Mouse (Mus musculus): ENCODE results near the gene Wdr6.

DNA sequence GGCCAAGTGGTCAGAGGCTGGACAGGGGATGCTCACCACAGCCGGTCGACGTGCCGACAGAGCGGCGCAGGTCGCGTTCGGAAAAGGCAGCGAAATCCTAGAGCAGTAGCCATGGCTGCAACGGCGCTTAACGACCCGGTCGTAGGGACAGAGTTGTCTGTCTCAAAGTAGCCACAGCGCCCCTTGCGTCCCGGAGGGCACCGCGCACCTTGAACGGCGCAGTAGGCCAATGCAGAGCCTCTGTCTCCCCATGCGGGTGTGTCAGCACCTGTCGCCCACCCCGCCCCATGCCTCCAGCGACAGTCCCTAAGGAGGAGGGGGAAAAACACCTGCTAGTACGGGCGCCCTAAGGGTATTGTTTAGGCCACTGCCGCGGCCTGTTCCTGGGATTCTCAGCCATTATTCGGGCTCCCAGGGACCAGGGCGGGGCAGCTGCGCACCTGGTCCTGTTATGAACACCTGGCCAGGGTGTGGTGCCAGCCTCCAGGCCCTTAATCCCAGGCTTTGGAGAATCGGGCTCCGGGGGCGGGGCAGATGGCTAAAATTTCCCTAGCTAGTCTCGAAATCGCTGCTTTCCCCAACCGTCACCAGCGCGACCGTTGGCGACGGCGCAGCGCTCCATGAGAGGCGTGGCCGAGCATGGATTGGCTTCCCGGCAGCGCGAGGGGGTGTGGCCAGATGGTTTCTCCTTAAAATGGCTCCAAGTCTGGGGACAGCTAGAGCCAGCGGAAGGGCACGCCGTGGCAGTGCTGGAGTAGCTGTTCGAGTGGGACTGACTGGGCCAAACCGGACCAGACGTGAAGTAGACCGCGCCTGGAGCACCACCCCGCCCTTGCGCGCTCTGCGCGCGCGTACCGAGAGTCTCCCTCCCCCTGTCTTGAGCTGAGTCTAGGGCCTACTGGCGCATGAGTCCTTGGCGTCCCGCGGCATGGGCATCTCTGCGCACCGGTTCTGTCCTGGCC is 11.4 kb downstream of the Wdr6 start, which contains the start of gene Ndufaf3:
- TF ChIP-seq CTCF (IDR thresholded peaks at IDR 0.05; ENCODE audit: extremely low read depth, insufficient read depth, insufficient read length, insufficient replicate concordance) (peak; percentile 94), POLR2A (IDR thresholded peaks at IDR 0.05; ENCODE audit: low read depth, low read length) (peak; percentile 98)
